Mouse (Mus musculus) myocyte (in vitro differentiated cells): ENCODE results near the gene Gm17387. TPM values are rescaled to one million over a fixed set of nuclear protein-coding genes. Genes with fewer than 3 reads are reported as not detected.

Experiments used
- H3K27me3 ChIP-seq: one replicate; pipeline ENCODE4 v1.6.1; 2011; ENCODE audit not compliant: control insufficient read depth, insufficient read depth, insufficient read length
- H3K36me3 ChIP-seq: one replicate; pipeline ENCODE4 v1.6.1; 2011; ENCODE audit not compliant: control insufficient read depth, insufficient read depth
- H3K4me2 ChIP-seq: one replicate; pipeline ENCODE4 v1.6.1; 2011; ENCODE audit warnings: low read depth, control low read depth
- H3K4me3 ChIP-seq: one replicate; pipeline ENCODE4 v1.5.1; 2011; ENCODE audit warnings: mild to moderate bottlenecking, control low read depth, moderate library complexity
- H3K79me2 ChIP-seq: one replicate; pipeline ENCODE4 v1.6.1; 2011; ENCODE audit not compliant: control insufficient read depth, insufficient read depth
- H3ac ChIP-seq: one replicate; pipeline ENCODE4 v1.6.1; 2011; ENCODE audit not compliant: control insufficient read depth, insufficient read length
- CEBPB ChIP-seq: IDR thresholded peaks from 2 replicates; pipeline ENCODE4 v1.6.1; 2011; ENCODE audit warnings: mild to moderate bottlenecking, moderate library complexity; ENCODE audit not compliant: poor library complexity, insufficient read depth, severe bottlenecking
- E2F4 ChIP-seq: IDR thresholded peaks from one replicate; pipeline ENCODE4 v1.6.1; 2011; ENCODE audit warnings: mild to moderate bottlenecking, control low read depth, moderate library complexity; ENCODE audit not compliant: insufficient read depth
- MAX ChIP-seq: IDR thresholded peaks from one replicate; pipeline ENCODE4 v1.6.1; 2011; ENCODE audit warnings: low read depth, mild to moderate bottlenecking, control low read depth
- MYOD1 ChIP-seq, 3 experiments: IDR thresholded peaks; one replicate each; pipeline ENCODE4 v1.6.1; 2011; ENCODE audit warnings: control low read depth in 2 of 3, low read depth in 2 of 3, mild to moderate bottlenecking in 2 of 3, moderate library complexity in 1 of 3; ENCODE audit not compliant: insufficient read length in 2 of 3, control insufficient read depth in 1 of 3
- MYOG ChIP-seq, 3 experiments: IDR thresholded peaks; one replicate each; pipeline ENCODE4 v1.6.1; 2011; ENCODE audit warnings: control low read depth in 2 of 3, low read depth in 2 of 3, mild to moderate bottlenecking in 2 of 3; ENCODE audit not compliant: insufficient read length in 2 of 3, control insufficient read depth in 1 of 3, insufficient read depth in 1 of 3
- POLR2A ChIP-seq: IDR thresholded peaks from one replicate; pipeline ENCODE4 v1.6.1; 2011; ENCODE audit warnings: low read depth, mild to moderate bottlenecking, control low read depth, moderate library complexity; ENCODE audit not compliant: insufficient read length
- POLR2AphosphoS2 ChIP-seq: IDR thresholded peaks from one replicate; pipeline ENCODE4 v1.6.1; 2011; ENCODE audit warnings: low read depth, control low read depth; ENCODE audit not compliant: insufficient read length
- REST ChIP-seq: IDR thresholded peaks from one replicate; pipeline ENCODE4 v1.6.1; 2011; ENCODE audit warnings: mild to moderate bottlenecking, control low read depth, moderate library complexity; ENCODE audit not compliant: insufficient read depth, insufficient read length
- SRF ChIP-seq: IDR thresholded peaks from one replicate; pipeline ENCODE4 v1.6.1; 2011; ENCODE audit warnings: low read depth; ENCODE audit not compliant: control insufficient read depth, insufficient read length
- TCF12 ChIP-seq: IDR thresholded peaks from one replicate; pipeline ENCODE4 v1.6.1; 2011; ENCODE audit warnings: mild to moderate bottlenecking, control low read depth; ENCODE audit not compliant: poor library complexity, insufficient read depth, severe bottlenecking
- TCF3 ChIP-seq: IDR thresholded peaks from one replicate; pipeline ENCODE4 v1.6.1; 2011; ENCODE audit warnings: low read depth, control low read depth; ENCODE audit not compliant: insufficient read length
- USF1 ChIP-seq: IDR thresholded peaks from one replicate; pipeline ENCODE4 v1.6.1; 2011; ENCODE audit warnings: low read depth, mild to moderate bottlenecking, control low read depth, moderate library complexity
- polyA plus RNA-seq: library from polyadenylated mRNA; unstranded; fragments of >200 nt; fragmentation: generic; extraction: Trizol; gene quantifications from one replicate; pipeline ENCODE4 v1.2.1, GENCODE M21; 2012; ENCODE audit warnings: missing spikeins

Gm17387 gene
- polyA plus RNA-seq, 1 experiment, result not detected

GRCm38 (mm10) chr7:141064175-141064574, 35.2 kb downstream of the Gm17387 start:
- Histone ChIP-seq H3K4me3 (no peak overlapping the region), H3K27me3 (peaks cover 7% of the 10 kb centered on the region), H3K36me3 (no peaks in the 10 kb centered on the region), H3K4me2 (no peak overlapping the region), H3ac (no peak overlapping the region), H3K79me2 (no peaks in the 10 kb centered on the region)
- no peak for TF ChIP-seq REST
- TF ChIP-seq CEBPB, result no peak
- no peak for TF ChIP-seq POLR2AphosphoS2
- no peak for TF ChIP-seq MYOG (IDR thresholded peaks at IDR 0.05; ENCODE audit: control insufficient read depth in 1 of 3, insufficient read depth in 1 of 3, insufficient read length in 2 of 3, low read depth in 2 of 3)
- no peak for TF ChIP-seq MAX
- TF ChIP-seq POLR2A, result no peak
- TF ChIP-seq USF1, result no peak
- TF ChIP-seq E2F4, result no peak
- no peak for TF ChIP-seq TCF3
- TF ChIP-seq MYOD1 (IDR thresholded peaks at IDR 0.05; ENCODE audit: control insufficient read depth in 1 of 3, insufficient read length in 2 of 3, low read depth in 2 of 3), result no peak
- no peak for TF ChIP-seq SRF
- no peak for TF ChIP-seq TCF12

DNA sequence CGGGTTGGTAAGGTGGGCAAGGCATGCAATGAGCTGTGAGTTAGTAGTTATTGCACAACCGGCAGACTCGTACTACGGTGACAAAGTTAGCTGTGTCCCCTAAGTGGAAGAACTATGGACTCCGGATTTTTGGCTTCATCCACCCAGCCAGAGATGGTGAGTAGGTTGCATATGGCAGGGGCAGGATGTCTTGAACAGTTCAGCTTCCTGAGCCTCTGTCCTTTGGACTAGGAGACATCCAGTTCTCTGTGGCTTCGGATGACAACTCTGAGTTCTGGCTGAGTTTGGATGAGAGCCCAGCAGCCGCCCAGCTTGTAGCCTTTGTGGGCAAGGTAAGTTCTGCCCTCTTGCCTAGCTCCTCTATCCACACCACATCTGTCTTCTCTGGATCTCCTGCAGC, 35.6 kb downstream of the Gm17387 start:
- H3K4me2 ChIP-seq, result no peak overlapping the region
- TF ChIP-seq SRF (no peak), POLR2AphosphoS2 (no peak), REST (no peak), TCF3 (no peak), MYOD1 (IDR thresholded peaks at IDR 0.05; ENCODE audit: control insufficient read depth in 1 of 3, insufficient read length in 2 of 3, low read depth in 2 of 3) (no peak), POLR2A (no peak), TCF12 (no peak), USF1 (no peak), MYOG (IDR thresholded peaks at IDR 0.05; ENCODE audit: control insufficient read depth in 1 of 3, insufficient read depth in 1 of 3, insufficient read length in 2 of 3, low read depth in 2 of 3) (no peak)
- H3K36me3 ChIP-seq, result no peaks in the 10 kb centered on the region
- H3K27me3 ChIP-seq, result peaks cover 7% of the 10 kb centered on the region
- no peaks in the 10 kb centered on the region for H3K79me2 ChIP-seq
- H3K4me3 ChIP-seq, result no peak overlapping the region
- no peak overlapping the region for H3ac ChIP-seq

- Histone ChIP-seq H3K27me3 (no peaks in the 10 kb centered on the region), H3K4me3 (no peak overlapping the region), H3K36me3 (no peaks in the 10 kb centered on the region), H3ac (no peak overlapping the region), H3K4me2 (no peak overlapping the region), H3K79me2 (no peaks in the 10 kb centered on the region)
- no peak for TF ChIP-seq POLR2AphosphoS2
- TF ChIP-seq REST, result no peak
- TF ChIP-seq MYOD1 (IDR thresholded peaks at IDR 0.05; ENCODE audit: control insufficient read depth in 1 of 3, insufficient read length in 2 of 3, low read depth in 2 of 3), result no peak
- no peak for TF ChIP-seq MYOG (IDR thresholded peaks at IDR 0.05; ENCODE audit: control insufficient read depth in 1 of 3, insufficient read depth in 1 of 3, insufficient read length in 2 of 3, low read depth in 2 of 3)
- no peak for TF ChIP-seq MAX
- no peak for TF ChIP-seq TCF12
- no peak for TF ChIP-seq SRF
- TF ChIP-seq E2F4, result no peak
- no peak for TF ChIP-seq TCF3
- TF ChIP-seq CEBPB, result no peak
Measured at GRCm38 (mm10) chr7:141068351-141068750, 39.4 kb downstream of the Gm17387 start.

GRCm38 (mm10) chr7:141070058-141070862, 41.3 kb downstream of the Gm17387 start:
- Histone ChIP-seq H3K27me3 (no peaks in the 10 kb centered on the region), H3ac (no peak overlapping the region), H3K4me3 (no peak overlapping the region), H3K4me2 (peak overlapping the region; percentile 84), H3K36me3 (no peaks in the 10 kb centered on the region), H3K79me2 (no peaks in the 10 kb centered on the region)
- TF ChIP-seq TCF3 (no peak), POLR2AphosphoS2 (no peak), REST (no peak), SRF (no peak), MYOG (IDR thresholded peaks at IDR 0.05; ENCODE audit: control insufficient read depth in 1 of 3, insufficient read depth in 1 of 3, insufficient read length in 2 of 3, low read depth in 2 of 3) (no peak), MYOD1 (IDR thresholded peaks at IDR 0.05; ENCODE audit: control insufficient read depth in 1 of 3, insufficient read length in 2 of 3, low read depth in 2 of 3) (no peak), MAX (no peak), TCF12 (no peak), USF1 (no peak), CEBPB (no peak), POLR2A (no peak), E2F4 (no peak)
